Mouse (Mus musculus): Measurements from ENCODE around the gene Carmil1. TPM values are rescaled to one million over a fixed set of nuclear protein-coding genes. Genes with fewer than 3 reads are reported as not detected.

The Carmil1 gene
- polyA plus RNA-seq, 1 experiment from 2014 or later = 7.5 TPM

DNA sequence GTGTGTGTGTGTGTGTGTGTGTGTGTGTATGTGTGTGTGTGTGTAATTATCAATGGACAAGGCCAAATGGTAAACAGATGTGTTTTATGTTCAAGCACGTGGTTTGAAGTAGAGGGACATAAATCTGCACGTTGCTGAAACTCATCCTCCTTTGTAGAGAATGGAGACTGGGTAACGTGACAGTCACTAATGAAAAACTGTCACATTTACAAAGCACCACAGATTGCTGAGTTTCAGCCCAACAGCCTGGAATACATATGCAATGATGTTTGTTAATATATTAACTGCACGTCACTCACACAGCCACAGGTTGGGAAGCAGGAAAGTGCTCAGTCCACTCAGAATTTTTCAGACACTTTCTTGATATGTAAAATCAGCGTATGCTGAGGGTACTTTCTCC is 290.1 kb downstream of the Carmil1 start:
- ATAC-seq (ENCODE audit: insufficient number of reproducible peaks, insufficient read depth, low FRiP score, low read depth) = no peak
- 36% methylated on average over 5 of the region's 5 CpGs for whole genome bisulfite sequencing
- peaks cover 50% of the 10 kb centered on the region for H3K27me3 ChIP-seq (ENCODE audit: control insufficient read depth, insufficient read depth, low read length)

DNA sequence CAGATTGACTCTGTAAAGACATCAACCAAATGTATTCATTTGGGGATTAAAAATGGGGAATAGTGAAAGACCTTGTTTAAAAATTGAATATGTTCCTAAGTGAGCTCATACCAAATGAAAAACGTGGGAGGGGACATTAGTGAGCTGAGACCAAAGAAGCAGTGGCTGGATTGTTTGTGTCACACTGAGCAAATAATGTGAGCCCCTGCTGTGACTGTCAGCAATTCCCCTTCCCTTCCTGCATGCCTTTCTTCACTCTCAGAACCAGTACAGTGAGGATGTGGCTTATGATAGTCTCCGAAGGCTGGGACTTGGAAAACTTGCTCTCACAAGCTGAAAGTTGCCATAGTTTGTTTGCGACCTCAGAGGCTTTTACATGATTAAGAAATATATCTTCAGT is 295.5 kb downstream of the Carmil1 start:
- Histone ChIP-seq H3K4me1 (ENCODE audit: control insufficient read depth in 2 of 2, insufficient read depth in 2 of 2, low read length in 2 of 2) (no peaks in the 10 kb centered on the region), H3K36me3 (ENCODE audit: control insufficient read depth, insufficient read depth, low read length) (no peaks in the 10 kb centered on the region), H3K4me3 (ENCODE audit: control insufficient read depth in 1 of 2, insufficient read depth in 1 of 2, low read depth in 1 of 2, low read length in 2 of 2) (no peak overlapping the region), H3K9ac (ENCODE audit: low read length) (no peak overlapping the region), H3K27ac (replicated peaks in 1 of 2; ENCODE audit: control insufficient read depth in 1 of 2, insufficient read depth in 1 of 2, low read depth in 2 of 2, low read length in 2 of 2) (no peak overlapping the region), H3K27me3 (ENCODE audit: control insufficient read depth, insufficient read depth, low read length) (peaks cover 12% of the 10 kb centered on the region), H3K9me3 (ENCODE audit: control insufficient read depth, low read length) (no peaks in the 10 kb centered on the region), H3K4me2 (ENCODE audit: low read length) (no peak overlapping the region)
- WGBS = 45% methylated on average over 3 of the region's 3 CpGs
- ATAC-seq (ENCODE audit: insufficient number of reproducible peaks, insufficient read depth, low FRiP score, low read depth) = no peak

More for the DNA sequence above, 290.1 kb downstream of the Carmil1 start:
- H3K9me3 ChIP-seq (ENCODE audit: control insufficient read depth, low read length) = no peaks in the 10 kb centered on the region
- no peak overlapping the region for H3K9ac ChIP-seq (ENCODE audit: low read length)
- H3K4me1 ChIP-seq (ENCODE audit: control insufficient read depth in 2 of 2, insufficient read depth in 2 of 2, low read length in 2 of 2) = no peaks in the 10 kb centered on the region
- H3K36me3 ChIP-seq (ENCODE audit: control insufficient read depth, insufficient read depth, low read length) = no peaks in the 10 kb centered on the region
- no peak overlapping the region for H3K4me2 ChIP-seq (ENCODE audit: low read length)
- H3K27ac ChIP-seq (replicated peaks in 1 of 2; ENCODE audit: control insufficient read depth in 1 of 2, insufficient read depth in 1 of 2, low read depth in 2 of 2, low read length in 2 of 2) = no peak overlapping the region
- H3K4me3 ChIP-seq (ENCODE audit: control insufficient read depth in 1 of 2, insufficient read depth in 1 of 2, low read depth in 1 of 2, low read length in 2 of 2) = no peak overlapping the region

DNA sequence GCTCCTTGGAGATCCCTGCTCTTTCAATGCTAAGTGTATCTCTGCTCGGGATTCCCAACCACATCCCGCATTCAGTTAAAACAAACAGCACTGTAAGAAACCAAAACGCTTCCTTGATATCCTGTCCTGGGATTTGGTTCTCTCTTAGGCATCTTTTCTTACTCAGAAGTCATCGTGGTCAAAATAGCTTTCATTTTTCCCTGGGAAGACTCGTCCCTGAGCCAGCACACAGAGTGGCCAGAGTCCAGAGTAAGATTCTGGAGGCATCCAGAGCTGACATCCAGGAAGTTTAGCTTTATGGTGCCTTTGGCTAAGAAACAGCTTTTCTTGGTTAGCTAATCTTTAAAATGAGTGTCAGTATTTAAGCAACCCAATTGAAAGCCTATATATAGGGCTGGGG is 308.3 kb downstream of the Carmil1 start:
- Histone ChIP-seq H3K9me3 (ENCODE audit: control insufficient read depth, low read length) (no peaks in the 10 kb centered on the region), H3K27ac (replicated peaks in 1 of 2; ENCODE audit: control insufficient read depth in 1 of 2, insufficient read depth in 1 of 2, low read depth in 2 of 2, low read length in 2 of 2) (no peak overlapping the region), H3K4me1 (ENCODE audit: control insufficient read depth in 2 of 2, insufficient read depth in 2 of 2, low read length in 2 of 2) (0 out of 4 replicates have a peak, but pooled peaks cover 0 to 4% of the 10 kb centered on the region in 2 experiments), H3K36me3 (ENCODE audit: control insufficient read depth, insufficient read depth, low read length) (no peaks in the 10 kb centered on the region), H3K4me3 (ENCODE audit: control insufficient read depth in 1 of 2, insufficient read depth in 1 of 2, low read depth in 1 of 2, low read length in 2 of 2) (no peak overlapping the region), H3K27me3 (ENCODE audit: control insufficient read depth, insufficient read depth, low read length) (no peaks in the 10 kb centered on the region), H3K4me2 (ENCODE audit: low read length) (0 out of 2 replicates have a peak overlapping the region, but pooled peaks have one; percentile 4), H3K9ac (ENCODE audit: low read length) (no peak overlapping the region)
- no peak for ATAC-seq (ENCODE audit: insufficient number of reproducible peaks, insufficient read depth, low FRiP score, low read depth)
- whole genome bisulfite sequencing = 55% methylated on average over 5 of the region's 5 CpGs

DNA sequence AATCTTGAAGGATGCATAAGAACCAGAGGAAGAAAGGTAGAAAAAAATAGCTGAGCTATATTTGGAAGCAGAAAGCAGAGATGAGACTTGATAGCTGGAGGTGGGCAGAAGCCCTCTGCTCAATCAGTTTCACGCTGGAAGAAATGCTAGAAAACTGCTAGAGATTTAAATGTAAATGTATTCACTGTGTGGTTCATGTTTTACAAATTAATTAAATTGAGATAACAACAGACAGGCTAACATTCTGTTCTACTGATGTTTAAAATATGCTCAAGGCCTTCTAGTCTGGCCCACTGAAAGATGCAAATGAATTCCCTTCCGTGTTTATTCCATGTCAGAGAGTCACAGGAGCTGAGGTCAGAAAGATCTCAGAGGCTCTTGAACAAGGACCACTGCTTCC is 308.7 kb downstream of the Carmil1 start:
- H3K4me1 ChIP-seq (ENCODE audit: control insufficient read depth in 2 of 2, insufficient read depth in 2 of 2, low read length in 2 of 2) = 0 out of 4 replicates have a peak, but pooled peaks cover 0 to 4% of the 10 kb centered on the region in 2 experiments
- H3K9ac ChIP-seq (ENCODE audit: low read length) = no peak overlapping the region
- no peaks in the 10 kb centered on the region for H3K9me3 ChIP-seq (ENCODE audit: control insufficient read depth, low read length)
- no peak overlapping the region for H3K27ac ChIP-seq (replicated peaks in 1 of 2; ENCODE audit: control insufficient read depth in 1 of 2, insufficient read depth in 1 of 2, low read depth in 2 of 2, low read length in 2 of 2)
- no peaks in the 10 kb centered on the region for H3K27me3 ChIP-seq (ENCODE audit: control insufficient read depth, insufficient read depth, low read length)
- H3K36me3 ChIP-seq (ENCODE audit: control insufficient read depth, insufficient read depth, low read length) = no peaks in the 10 kb centered on the region
- 54% methylated on average over 2 of the region's 2 CpGs for WGBS
- H3K4me3 ChIP-seq (ENCODE audit: control insufficient read depth in 1 of 2, insufficient read depth in 1 of 2, low read depth in 1 of 2, low read length in 2 of 2) = no peak overlapping the region
- ATAC-seq (ENCODE audit: insufficient number of reproducible peaks, insufficient read depth, low FRiP score, low read depth) = no peak
- 0 out of 2 replicates have a peak overlapping the region, but pooled peaks have one; percentile 4 for H3K4me2 ChIP-seq (ENCODE audit: low read length)

DNA sequence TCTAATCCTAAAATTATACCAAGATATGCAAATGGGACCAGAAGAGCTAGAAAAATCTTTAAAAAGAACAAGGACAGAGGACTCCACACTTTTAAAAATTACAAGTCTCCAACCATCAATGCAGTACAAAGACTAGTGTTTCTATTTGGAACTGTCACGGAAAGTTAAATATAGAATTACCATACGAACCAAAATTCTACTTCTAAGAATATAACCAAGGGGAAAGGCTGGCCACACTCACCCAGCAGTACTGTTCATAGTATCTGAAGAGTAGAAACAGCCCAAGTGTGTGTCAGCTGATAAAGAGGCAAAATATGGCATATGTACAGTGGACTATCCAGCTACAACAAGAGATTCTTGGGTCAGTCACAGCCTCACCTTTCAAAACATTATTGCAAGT is 315.7 kb downstream of the Carmil1 start:
- H3K9ac ChIP-seq (ENCODE audit: low read length) = no peak overlapping the region
- H3K4me3 ChIP-seq (ENCODE audit: control insufficient read depth in 1 of 2, insufficient read depth in 1 of 2, low read depth in 1 of 2, low read length in 2 of 2) = no peak overlapping the region
- no peaks in the 10 kb centered on the region for H3K36me3 ChIP-seq (ENCODE audit: control insufficient read depth, insufficient read depth, low read length)
- no peak overlapping the region for H3K4me2 ChIP-seq (ENCODE audit: low read length)
- H3K27me3 ChIP-seq (ENCODE audit: control insufficient read depth, insufficient read depth, low read length) = no peaks in the 10 kb centered on the region
- no peak for ATAC-seq (ENCODE audit: insufficient number of reproducible peaks, insufficient read depth, low FRiP score, low read depth)
- H3K4me1 ChIP-seq (ENCODE audit: control insufficient read depth in 2 of 2, insufficient read depth in 2 of 2, low read length in 2 of 2) = no peaks in the 10 kb centered on the region; a peak in 1 of 4 replicates
- H3K9me3 ChIP-seq (ENCODE audit: control insufficient read depth, low read length) = no peaks in the 10 kb centered on the region
- no peak overlapping the region for H3K27ac ChIP-seq (replicated peaks in 1 of 2; ENCODE audit: control insufficient read depth in 1 of 2, insufficient read depth in 1 of 2, low read depth in 2 of 2, low read length in 2 of 2)
- WGBS = 55% methylated on average over 2 of the region's 2 CpGs

Other genes starting within 250 kb of the Carmil1 start
- gene Cmah, start 46.6 kb upstream of the Carmil1 start, polyA plus RNA-seq (2014; fragmentation: Nextera tagmentation; extraction: Ambion mirVana) = 0.28 and 0.30 TPM in 2 replicates